Mouse (Mus musculus) thymus, postnatal 4 days (tissue): ENCODE measurements around the gene Acacb.

Experiments
- DNase-seq: peaks from one replicate; pipeline ENCODE4 v3.0.0; 2021

Acacb gene

DNA sequence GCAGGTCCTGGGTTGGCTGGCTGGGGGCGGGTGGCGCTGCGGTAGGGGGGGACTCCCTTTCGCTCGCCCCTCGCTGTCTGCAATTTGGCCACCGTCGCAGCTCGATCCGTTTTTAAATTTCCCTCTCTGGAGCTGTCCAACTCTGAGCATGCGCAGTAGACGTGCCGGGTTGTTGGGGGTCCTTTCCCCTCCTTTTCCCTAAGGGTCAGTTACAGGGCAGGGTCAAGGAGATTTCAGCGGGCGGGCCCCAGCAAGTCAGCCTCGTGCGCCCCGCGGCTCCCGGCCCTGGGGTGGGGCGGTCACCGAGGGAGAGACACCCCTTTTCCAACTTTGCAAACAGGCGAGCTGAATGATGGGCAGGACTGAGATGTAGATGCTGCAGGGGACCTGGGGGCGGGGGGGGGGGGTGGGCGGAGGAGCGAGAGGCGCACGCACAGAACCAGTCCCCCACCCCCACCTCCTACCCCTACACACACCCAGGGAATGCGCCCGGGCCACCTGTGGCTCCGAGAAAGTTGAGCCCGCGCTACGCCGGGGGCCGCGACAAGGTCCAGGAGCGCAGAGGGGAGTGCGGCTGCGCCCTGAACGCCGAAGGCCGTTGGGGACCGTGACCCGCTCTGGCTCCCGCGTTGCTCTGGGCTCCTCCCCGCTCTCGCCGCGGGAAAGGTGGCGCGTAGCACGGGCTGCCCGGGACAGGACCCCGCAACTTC lies 127.5 kb downstream of the Acacb start, which contains the start of gene Foxn4:
Gene Foxn4 (minus strand): TSS at position 115 of the 710 bp plus-strand sequence.
- no peak for DNase-seq

DNA sequence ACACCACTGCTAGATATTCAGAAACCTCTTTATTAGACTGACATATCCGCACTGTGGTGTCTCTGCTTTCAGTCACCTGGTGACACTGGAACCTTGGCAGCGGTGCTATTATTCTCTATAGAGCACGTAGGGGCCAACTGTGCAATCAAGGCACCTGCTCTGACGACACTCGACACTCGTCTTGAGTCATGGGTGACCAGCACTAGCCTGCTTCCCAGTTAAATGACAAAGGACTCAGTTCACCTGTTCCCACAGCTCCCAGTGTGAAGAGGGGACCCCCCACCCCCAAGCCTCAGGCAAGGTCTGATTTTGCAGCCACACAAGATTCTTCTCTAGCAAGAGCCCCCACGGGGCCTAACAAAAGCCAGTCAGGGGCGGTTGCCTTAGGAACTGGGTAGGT lies 129.0 kb downstream of the Acacb start:
- DNase-seq, result no peak

DNA sequence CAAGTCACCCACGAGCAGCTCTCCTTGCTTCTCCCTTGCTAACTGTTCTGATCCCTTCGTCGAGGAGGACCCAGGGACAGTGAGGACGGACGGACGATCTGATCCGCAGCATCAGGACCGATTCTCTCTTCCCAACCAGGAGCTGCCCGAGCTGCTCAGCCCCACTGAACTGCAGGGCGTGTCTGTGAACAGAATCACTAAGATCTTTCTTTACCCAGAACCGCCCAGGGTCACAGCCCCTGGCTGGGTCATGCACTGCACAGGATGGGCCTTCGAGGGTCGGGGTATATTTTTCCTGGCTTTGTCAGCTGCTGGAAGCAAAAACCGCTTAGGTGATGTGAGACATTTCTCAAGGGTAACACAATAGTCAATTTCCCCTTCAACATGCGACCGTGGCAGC lies 129.7 kb downstream of the Acacb start:
- no peak for DNase-seq

DNA sequence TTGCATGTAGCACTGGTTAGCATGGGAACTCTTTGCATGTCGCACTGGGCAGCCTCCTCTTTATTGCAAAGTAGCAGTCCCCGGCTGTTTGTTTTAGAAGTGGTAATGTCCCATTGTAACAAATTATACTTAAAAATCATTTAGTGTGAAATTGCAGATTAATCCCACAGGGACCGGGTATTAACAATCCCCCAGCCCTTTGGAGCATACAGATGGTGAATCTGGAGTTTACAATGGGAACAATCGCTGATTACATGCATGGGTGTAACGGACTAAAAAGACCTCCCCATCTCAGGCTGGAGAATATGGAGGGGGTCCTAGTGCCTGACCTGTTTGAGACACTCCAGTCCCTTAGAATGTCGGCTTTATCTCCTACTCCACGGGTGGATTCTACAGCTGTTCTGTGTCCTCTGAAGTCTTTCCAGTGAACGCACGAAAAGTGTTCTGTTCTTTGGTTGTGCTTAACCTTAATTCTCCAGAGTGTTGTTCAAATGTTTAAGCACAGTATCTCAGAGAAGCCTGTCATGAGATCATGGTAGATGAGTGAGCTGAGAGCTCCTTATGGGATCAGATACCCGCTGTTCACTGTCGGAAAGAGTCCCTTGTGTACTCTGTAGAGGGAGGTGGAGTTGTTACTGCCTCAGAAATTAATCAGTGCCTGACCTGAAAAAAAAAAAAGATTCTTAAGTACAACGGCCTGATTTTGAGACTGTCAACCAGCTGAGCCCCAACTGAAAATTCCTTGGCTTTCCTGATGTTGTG lies 133.2 kb downstream of the Acacb start:
- no peak for DNase-seq

DNA sequence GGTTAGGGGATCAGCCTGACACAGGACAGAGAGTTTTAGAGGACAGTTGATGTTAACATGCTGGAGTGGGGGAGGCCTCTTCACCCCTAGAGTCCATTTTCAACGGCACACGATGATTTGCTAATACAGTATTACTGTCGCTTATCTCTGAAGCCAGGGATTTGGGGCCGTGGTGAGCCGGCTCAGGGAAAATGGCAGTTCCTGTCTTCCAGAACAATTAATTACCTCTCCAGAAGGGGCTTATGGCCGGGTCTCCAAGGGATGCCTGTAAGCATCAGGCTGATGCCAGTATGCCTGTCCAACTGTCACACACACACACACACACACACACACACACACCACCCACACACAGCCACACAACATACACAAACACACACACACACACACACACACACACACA lies 136.0 kb downstream of the Acacb start:
- DNase-seq, result no peak

DNA sequence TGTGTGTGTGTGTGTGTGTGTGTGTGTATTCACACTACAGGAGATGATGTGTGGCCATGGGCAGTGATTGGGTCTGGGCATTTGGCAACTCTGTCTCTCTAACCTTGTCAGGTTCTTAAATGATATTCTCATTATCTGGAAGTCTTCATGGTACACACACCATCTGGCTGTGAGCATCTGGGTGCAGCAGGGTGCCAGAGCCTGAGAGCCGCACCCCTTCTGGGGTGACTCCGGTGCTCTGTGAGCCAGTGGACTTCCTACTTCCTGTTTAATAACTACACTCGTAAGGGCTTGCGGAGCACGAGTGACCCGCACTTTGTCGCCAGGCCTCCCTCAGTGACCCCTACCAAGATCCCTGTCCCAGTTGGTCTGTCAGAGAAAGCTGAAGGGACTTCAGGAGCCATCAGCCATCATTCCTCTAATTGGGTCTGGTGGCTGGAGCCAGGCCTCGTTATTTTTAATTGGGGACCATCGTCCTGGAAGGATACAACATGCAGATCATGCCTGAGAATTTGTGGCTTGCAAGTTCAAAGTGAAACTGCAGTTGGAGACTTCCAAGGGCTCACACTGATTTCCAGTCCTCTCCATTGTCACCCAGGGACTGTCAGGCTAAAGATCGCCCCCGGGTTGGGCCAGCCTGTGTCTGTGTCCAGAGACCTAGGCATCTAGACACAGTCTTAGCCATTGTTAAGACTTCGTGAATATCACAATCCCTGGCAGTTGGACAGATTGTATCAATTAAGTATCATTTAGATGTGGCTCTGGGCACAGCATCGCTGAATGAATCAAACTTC lies 138.5 kb downstream of the Acacb start:
- DNase-seq, result no peak

DNA sequence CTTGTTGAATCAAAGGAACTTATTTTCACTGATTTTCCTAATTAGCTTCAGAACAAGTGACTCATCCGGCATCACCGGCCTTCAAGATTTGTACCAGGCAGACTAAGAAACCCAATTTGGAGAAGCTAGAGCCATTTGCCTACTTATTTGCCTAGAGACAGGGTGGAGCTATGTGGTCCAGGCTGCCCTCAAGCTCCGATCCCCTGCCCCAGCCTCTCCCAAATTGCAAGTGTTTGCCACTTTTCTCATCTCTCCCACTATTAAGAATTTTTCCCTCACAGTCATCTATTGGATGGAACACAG lies 139.0 kb downstream of the Acacb start:
- no peak for DNase-seq

DNA sequence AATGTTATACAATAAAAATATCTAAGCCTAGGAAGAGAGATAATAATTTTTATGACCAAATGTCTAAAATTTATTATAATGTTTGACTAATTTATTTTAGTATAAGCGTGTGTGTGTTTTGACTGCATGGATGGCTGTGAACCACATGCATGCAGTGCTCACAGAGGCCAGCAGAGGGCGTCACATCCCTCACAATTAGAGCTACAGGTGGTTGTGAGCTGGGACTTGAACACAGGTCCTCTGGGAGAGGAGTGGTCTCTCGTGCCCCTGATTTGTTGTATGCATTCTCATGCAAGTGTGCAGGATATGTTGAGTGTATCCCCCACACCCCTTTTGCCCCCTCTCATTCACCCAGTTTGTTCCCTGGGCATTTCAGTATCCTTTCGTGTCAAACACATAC lies 139.8 kb downstream of the Acacb start:
- no peak for DNase-seq

DNA sequence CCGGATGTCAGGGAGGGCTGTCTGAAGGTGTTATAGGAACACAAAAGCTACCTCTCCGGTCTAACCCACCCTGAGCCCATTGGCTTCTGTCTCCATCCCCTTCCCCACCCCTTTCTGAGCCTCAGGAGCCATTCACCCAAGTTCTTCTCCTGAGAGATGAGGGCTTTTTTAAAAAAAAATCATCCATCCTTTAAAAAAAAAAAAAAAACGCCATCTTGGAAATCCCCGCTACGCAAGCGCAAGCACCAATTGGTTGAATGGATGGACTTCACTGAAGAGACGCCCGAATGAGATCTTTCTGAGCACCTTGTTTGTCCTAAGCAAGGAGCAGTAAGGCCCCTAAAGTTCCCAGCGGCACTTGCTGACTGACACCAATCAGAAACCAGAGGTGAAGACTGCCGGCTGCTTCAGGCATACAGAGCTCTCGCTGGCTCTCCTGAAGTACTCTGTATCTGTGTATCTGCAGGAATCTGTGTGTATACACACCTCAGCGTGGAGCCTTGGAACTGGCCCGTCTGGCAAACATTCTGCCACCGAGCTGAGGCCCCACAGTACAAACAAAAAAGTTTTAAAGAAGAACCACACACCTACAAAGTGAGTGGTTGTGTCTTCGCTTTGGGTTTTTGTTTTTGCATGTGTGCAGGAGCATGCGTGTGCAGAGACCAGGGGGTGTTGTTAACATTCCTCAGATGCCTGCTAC lies 140.7 kb downstream of the Acacb start:
- DNase-seq, result no peak

DNA sequence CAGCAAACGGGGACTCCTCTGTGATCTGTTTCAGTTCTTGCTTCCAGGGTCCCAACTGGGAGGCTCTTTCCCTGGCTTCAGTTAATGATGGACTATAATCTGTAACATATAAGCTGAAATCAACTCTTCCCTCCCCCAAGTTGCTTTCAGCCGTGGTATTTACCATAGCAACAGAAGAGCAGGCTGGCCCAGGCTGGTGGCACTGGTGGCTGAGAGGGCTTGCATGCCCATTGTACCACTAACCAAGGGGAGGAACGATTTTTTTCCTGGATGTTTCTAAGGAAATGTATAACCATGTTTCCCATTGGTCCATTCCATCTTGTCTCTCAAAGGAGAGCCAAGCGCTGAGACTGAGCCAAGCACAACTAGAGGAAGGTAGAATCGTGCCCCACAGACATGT lies 142.1 kb downstream of the Acacb start:
- DNase-seq, result no peak

DNA sequence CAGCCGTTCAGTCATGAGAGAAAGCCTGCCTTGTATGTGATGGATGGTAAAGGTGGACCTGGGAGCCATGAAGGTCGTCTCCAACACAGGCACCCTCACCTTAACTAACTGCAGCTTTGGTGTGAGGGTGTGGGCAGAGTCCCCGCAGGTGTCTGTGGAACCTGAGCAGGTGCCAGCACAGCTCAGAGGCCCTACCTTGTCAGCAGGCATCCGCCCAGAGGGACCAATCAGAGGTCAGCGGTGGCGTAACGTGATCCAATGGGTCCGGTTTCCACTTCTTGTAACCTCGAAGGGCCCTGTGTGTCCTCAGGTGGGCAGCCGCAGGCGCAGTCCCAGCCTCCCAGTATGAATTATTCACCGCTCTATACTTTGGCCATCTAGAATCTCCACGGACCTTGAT lies 142.5 kb downstream of the Acacb start, which contains the start of gene Myo1h:
Gene Myo1h (plus strand): TSS at position 293 of the 400 bp plus-strand sequence.
- no peak for DNase-seq

DNA sequence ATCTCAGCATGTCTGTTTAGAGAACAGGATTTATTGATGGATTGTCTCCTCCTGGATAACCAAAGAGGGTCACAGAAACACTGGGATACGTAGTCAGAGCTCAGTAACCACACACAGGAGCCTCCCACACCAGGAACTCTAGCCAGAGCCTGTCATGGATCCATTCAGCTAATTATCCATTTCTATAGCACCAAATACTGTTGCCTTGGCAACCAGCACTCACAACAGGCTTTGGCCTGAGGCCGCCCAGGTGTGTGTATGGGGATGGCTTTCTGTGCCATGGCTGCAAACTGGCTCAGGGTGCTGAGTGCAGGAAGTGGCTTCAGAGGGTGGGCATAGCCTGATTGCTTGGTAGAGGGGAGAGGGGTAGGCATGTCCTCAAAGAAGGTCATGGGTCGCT lies 143.7 kb downstream of the Acacb start:
- DNase-seq, result no peak

DNA sequence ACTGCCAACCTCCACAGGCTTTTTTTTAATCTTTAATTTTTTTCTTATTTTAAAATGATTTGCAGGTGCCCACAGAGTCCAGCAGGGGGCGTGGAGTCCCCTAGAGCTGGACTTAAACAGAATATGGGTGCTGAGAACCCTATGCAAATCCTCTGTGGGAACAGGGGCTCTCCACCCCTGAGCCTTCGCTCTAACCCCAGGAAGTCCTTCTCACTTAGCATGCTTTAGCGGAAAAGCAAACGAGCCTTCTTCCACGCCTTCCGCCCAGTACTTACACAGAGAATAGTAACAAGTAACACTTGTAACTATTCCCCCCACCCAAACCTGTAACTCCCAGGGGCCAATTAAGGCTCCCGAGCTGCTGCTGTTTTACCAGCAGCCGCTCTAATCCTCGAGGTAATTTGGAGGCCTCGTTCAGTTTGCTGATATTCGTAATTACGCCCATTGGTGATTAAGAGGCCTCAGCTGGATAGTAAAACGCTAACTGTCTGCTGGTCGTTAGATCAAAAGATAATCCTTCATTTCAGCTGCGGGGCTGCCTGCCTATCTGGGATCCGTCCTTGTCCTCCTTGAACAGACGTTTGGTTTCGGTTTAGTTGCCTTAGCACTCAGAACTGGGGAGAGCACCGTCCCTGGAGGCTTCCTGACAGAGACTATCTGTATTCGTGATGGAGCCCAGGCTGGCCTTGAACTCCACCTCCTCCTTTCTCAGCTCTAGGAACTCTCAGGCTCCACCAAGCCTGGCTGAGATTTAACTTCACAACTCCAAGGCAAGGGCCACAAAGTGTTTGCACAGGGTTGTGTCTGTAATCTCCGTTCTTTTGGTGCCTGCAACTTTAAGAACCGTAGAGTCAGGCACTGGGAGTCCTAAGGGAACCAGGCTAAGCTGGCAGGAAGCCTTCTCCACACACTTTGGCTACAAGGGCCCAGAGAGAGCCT lies 150.6 kb downstream of the Acacb start:
- DNase-seq, result peak; percentile 22

DNA sequence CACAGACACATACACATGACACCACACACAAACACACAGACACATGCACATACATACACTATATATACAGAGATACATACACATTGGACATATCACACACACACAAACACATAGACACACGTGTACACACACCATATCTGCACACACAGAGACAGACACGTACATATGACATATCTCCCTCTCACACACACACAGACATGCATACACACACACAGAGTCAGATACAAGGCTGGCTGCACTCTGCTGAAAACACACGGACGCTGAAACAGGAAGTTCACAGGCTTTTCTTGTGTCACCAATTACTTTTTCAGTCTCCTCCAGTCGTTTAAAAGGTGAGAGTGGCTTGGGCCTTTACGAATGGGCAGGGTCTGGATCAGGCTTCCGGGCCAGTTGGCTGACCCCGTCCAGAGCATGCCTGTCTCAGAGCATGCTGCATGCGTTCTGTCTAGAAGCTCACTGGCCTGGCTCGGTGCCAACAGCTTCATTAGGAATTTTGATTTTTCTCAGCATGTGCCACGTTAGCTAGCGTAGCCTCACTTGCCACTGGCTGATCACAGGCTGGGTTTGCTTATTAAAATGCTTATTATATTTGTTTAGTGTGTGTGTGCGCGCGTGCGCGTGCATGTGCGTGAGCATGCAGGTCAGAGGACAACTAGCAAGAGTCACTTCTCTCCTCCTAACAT lies 152.0 kb downstream of the Acacb start:
- DNase-seq, result no peak

DNA sequence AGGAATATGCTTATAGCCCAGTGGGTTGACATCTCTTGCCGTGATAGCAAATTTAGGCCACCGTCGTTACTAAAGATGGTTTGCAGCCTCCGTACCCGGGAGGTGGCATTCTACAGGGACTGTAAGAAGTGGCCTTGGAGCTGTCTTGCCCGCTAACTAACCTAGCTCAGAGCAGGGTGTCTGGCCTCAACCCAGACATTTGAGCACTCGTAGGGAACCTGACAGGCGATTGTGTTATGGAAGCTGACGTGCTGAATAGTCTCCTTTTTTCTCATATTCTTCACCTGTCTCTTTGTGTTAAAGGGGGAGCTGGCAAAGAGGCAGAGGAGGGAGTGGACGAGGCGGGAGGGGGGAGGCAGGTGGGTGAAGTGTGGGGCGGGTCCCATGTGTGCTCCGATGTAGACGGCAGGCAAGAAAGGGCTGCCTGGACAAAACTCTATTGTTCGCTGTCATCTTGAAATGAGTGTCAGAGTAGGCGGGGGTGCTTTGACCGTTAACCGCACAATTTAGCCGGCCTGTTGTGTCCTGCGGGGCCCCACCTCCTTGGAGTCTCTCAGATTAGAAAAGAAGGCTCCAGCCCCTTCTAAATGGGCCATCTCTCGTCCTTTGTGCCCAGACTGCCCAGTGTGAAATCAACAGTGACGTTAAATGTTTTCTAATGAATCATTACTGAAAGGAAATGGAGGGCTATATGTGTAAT lies 153.0 kb downstream of the Acacb start:
- no peak for DNase-seq

DNA sequence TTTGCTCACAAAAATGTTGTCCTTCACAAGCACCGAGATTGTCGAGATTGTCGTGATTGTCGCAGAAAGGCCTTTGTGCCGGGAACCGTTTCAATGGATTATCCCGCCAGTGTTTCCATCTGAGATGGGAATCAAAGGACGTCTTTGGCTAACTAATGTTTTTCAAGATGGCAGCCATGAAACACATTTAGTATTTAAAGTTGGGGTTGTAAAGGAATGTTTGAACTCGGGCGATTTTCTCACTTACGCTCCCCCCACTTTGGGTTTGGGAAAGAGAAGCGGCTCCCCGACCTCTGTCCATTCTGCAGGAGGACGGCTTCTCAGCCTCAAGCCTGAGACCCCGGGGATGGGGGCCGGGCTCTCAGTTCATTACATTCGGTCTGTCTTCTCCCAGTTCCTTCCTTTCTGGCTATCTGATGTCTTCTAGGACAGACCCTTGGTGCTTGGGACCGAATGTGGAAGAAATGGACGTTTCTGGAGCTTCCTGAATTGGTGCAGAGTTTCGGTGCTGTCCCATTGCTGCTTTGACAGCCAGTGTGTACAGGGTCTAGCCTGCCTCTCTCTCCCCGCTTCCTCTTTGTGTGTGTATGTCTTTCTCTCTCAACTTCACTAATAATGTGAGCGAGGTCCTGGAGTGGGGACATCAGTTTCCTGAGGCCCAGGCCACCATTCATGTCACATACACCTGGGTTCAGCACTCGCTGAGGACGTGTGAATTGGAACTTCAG lies 153.7 kb downstream of the Acacb start:
- DNase-seq, result no peak
